Mouse (Mus musculus) NIH3T3 (cell line): ENCODE measurements around the gene Usp6nl.

Source experiments
- DNase-seq: peaks from one replicate; pipeline ENCODE4 v3.0.0-alpha.2; 2012; ENCODE audit warnings: low read depth

Usp6nl gene

GRCm38 (mm10) chr2:6367497-6367896 lies 45.0 kb downstream of the Usp6nl start:
- DNase-seq, result no peak

- no peak for DNase-seq
These were observed 51.7 kb downstream of the Usp6nl start for GRCm38 (mm10) chr2:6374216-6374615.

GRCm38 (mm10) chr2:6376071-6376470 lies 53.6 kb downstream of the Usp6nl start:
- no peak for DNase-seq

- DNase-seq, result no peak
These were observed 54.5 kb downstream of the Usp6nl start for GRCm38 (mm10) chr2:6376941-6377340.

GRCm38 (mm10) chr2:6378590-6379205 lies 56.2 kb downstream of the Usp6nl start:
- DNase-seq, result peak; percentile 59

GRCm38 (mm10) chr2:6379731-6380212 lies 57.3 kb downstream of the Usp6nl start:
- DNase-seq, result peak; percentile 74

- no peak for DNase-seq
These were observed 57.9 kb downstream of the Usp6nl start for GRCm38 (mm10) chr2:6380401-6380800.

- no peak for DNase-seq
These were observed 62.1 kb downstream of the Usp6nl start for GRCm38 (mm10) chr2:6384407-6385146.

GRCm38 (mm10) chr2:6389162-6389561 lies 66.7 kb downstream of the Usp6nl start:
- no peak for DNase-seq

- no peak for DNase-seq
These were observed 68.8 kb downstream of the Usp6nl start for GRCm38 (mm10) chr2:6391261-6391660.

GRCm38 (mm10) chr2:6391940-6392339 lies 69.5 kb downstream of the Usp6nl start:
- DNase-seq, result no peak

GRCm38 (mm10) chr2:6395851-6396625 lies 73.6 kb downstream of the Usp6nl start:
- no peak for DNase-seq

- DNase-seq, result no peak
These were observed 74.2 kb downstream of the Usp6nl start for GRCm38 (mm10) chr2:6396626-6397146.

- DNase-seq, result peak; percentile 19
These were observed 74.7 kb downstream of the Usp6nl start for GRCm38 (mm10) chr2:6397166-6397565.

- DNase-seq, result no peak
These were observed 76.4 kb downstream of the Usp6nl start for GRCm38 (mm10) chr2:6398826-6399225.

GRCm38 (mm10) chr2:6401039-6401438 lies 78.6 kb downstream of the Usp6nl start:
- DNase-seq, result no peak

GRCm38 (mm10) chr2:6403375-6403774 lies 80.9 kb downstream of the Usp6nl start:
- no peak for DNase-seq

- DNase-seq, result no peak
These were observed 81.5 kb downstream of the Usp6nl start for GRCm38 (mm10) chr2:6403991-6404390.

- DNase-seq, result no peak
These were observed 82.2 kb downstream of the Usp6nl start for GRCm38 (mm10) chr2:6404627-6405026.

GRCm38 (mm10) chr2:6405059-6406033 lies 82.9 kb downstream of the Usp6nl start:
- DNase-seq, result peak; percentile 89

- DNase-seq, result no peak
These were observed 85.2 kb downstream of the Usp6nl start for GRCm38 (mm10) chr2:6407711-6408110.
